Mouse (Mus musculus): ENCODE data around the gene Cd320.
"Not testable (repeated sequence)": the region's sequence is repeated elsewhere in the genome, so short reads cannot be mapped to it uniquely, and the experiment has no call there.

Cd320 gene

DNA sequence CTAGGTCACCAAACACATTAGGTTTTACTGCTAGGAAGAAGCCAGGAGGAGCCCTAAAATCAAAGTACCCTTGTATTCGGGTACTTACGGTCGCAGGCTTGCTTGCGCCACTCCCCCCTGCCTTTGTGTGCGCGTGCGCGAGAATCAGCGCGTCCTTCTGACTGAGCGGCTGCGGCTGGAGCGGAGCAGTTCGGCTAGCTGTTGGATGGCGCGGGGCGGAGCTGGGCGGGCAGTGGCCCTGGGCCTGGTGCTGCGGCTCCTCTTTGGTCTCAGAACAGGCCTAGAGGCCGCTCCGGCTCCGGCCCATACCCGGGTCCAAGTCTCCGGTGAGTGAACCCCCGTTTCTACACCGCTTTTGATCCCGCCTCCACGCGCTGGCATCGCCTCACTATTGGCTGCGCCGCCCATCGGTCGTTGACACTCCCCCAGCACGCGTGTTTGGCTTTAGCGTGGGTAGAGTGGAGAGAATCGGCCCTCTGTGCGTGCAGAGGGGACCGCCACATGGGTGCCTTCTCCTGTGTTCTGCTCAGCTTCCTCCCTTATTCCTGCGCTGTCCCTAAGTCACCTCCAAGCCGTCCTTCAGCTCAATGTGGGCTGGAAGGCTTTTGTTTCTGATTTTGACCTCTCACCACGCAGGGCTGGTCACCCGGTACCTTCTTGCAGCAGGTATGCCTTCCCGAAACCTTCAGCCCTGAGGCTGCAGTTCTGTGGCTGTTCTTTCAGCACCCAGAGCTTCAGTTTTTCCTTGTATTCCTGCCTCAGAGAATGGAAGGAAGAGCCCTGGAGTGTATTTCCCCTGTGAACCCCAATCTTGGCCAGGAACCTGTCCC is at the start of gene Cd320:
TSS of gene Cd320 (plus strand) at position 126 of the 830 bp plus-strand sequence.
- peak; percentile 77 to 93 for DNase-seq (ENCODE audit: low spot score in 2 of 2)

DNA sequence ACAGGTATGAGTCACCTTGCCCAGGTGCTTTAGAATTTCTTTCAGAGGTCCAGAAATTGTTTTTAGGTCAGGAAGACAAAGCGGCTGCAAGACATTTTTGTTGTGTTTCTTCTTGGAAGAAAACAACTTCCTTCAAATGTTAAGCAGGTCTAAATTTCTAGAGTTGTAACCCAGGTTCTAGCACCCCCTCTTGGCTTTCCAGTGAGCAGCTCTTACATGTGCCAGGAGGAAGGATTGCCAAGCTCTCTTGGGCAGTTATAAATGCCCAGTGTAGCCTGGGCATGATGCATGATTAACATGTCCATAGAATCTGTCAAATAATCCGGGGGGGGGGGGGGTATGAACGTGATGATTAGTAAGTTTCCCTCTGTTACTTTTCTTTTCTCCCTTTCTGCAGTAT is 44.6 kb upstream of the Cd320 start:
- DNase-seq (ENCODE audit: low spot score in 2 of 2), result no peak

DNA sequence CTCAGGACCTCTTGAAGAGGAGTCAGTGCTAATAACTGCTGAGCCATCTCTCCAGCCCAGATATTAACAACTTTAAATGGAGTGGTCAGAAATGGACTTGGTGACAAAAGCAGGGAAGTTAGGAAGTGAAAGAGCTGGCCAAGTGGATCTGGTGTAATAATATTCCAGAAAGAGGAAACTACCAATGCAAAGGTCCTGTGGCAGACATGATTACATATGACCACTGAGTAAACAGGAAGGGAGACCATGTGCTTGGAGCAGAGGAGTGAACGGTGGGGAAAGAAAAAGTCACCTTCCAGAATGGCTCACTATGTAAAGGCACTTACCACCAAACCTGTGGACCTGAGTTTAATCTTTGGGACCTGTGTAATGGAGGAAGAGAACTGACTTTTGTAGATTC is 43.6 kb upstream of the Cd320 start:
- DNase-seq (ENCODE audit: low spot score in 2 of 2), result no peak

DNA sequence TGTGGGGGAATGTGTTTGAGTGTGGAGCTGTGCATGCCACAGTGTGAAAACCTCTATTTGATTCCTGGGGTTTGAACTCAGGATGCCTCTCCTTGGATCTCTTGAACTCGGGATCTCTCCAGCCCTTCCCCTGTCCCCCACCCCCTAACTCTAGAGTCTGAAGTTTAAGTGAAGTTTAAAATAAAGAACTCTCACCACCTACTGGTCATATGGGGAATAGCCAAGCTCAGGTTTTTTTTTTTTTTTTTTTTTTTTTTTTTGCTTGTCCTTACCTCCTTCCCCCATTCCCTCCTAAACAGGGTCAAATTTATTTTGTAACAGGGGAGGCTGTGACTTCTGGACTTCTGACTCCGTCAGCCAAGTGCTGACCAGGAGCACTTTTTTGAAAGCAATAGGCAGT is 40.7 kb upstream of the Cd320 start:
- no peak for DNase-seq (ENCODE audit: low spot score in 2 of 2)

DNA sequence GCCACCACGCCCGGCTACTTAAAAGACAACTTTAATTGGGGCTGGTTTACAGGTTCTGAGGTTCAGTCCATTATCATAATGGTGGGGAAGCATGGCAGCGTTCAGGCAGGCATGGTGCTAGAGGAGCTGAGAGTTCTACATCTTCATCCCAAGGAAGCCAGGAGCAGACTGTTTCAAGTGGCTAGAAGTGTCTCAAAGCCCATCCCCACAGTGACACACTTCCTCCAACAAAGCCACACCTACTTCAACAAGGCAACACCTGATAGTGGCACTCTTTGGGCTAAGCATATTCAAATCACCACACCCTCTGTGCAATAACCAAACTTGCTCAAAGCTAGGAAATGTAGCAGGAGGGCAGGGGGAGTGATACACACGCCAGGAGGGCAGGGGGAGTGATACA is 38.7 kb upstream of the Cd320 start:
- no peak for DNase-seq (ENCODE audit: low spot score in 2 of 2)

DNA sequence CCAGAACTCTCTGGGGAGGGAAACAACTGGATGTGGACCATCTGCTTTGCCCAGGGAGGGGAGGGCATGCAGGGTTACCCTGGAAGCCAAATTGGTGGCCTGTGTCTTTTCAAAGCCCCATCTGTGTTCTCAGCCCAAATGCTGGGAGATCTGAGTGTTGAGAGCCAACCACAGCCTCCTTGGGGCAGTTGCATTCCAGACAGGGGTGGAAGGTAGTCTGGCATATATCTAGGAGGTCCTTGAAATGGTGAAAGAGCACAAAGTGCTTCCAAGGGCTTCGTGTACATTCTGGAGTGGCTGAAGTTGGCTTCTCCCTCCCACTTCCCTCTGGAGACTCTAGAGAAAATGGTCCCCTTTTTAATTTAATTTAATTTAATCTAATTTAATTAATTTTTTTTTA is 38.1 kb upstream of the Cd320 start:
- no peak for DNase-seq (ENCODE audit: low spot score in 2 of 2)

DNA sequence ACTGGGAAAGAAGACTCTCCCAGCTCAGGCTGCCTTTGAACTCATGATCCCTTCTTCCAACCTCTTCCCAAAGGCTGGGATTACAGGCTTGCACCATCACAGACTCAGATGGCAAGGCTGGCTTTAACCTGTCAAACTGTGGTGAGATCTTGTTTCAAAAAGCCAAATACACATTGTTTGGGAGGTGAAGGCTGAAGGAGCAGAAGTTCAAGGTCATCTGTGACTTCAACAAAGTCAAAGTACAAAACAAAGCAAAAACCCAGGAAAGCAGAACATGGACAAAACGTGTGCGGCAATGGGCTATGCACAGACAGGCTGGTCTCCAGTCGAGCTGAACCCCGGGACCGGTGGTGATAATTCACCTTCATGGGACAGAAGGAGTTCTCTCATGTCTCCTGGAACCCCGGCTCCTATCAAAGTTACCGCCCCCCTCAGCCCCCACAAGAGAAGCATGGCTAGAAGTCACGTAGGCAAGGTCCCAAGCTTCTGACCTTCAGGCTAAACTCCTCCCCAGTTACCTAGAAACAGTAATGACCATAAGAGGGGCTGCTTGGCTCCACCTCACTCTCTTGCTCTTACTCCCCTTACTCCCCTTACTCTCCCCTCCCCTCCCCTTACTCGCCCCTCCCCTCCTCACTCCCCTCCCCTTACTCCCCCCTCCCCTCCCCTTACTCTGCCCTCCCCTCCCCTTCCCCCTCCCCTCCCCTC is 35.6 kb upstream of the Cd320 start:
- DNase-seq (ENCODE audit: low spot score in 2 of 2), result no peak

DNA sequence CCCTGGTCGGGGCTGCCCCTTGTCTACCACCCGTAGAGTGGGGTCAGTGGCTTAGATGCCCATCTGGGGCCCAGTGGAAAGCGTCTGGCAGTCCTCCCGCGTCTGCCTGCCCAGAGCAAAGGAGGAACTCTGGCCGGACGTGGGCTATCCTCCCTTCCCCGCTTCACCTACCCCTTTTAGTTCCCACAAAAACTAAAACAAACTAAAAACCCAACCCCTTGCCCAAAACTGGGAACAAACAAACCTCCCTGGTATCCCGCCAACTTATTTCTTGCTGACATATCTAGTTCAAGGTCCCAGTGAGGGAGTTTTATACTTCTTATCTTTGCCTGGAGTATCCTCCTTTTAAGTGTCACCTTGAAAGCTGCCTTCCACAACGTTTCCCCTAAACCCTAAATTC is 34.7 kb upstream of the Cd320 start:
- no peak for DNase-seq (ENCODE audit: low spot score in 2 of 2)

DNA sequence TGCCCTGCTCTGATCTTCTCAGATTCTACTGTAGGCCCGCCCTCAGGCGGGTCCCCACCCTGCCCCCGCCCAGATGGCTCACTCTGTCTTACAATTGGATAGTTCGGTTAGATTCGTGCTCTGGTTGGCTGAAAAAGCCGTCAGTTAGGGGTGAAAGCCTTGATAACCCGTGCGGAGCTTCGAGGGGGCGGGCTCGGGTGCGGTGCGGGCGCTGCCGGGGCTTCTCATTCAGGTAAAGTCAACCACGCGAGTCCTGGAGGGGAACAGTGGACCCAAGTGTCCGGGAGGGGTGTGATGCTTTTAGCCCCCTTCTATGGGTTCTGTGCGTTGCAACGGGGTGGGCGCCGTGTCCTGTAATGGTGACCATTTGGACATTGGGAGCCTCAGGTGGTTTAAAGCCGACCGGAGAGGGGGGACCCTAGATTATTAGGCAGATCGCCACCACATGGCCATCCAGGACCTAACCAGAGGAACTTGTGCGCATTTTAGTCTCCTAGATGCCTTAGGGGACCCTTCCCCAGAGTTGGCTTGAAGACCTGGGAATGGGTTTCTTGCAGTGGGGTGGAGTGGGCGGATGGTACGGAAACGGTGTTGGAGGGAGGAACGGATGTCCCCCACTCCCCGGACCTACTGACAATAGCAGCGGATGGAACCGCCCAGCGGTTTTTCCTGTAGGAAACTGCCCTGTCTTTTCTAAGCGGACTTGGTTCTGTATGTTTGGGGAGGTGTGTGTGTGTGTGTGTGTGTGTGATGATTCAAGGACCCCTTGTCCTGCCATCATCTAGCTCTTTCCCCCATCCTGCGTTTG is 32.4 kb upstream of the Cd320 start, which contains the start of gene Kank3:
TSS of gene Kank3 (plus strand) at position 186 of the 808 bp plus-strand sequence.
- DNase-seq (ENCODE audit: low spot score in 2 of 2), result peak; percentile 82 to 95

DNA sequence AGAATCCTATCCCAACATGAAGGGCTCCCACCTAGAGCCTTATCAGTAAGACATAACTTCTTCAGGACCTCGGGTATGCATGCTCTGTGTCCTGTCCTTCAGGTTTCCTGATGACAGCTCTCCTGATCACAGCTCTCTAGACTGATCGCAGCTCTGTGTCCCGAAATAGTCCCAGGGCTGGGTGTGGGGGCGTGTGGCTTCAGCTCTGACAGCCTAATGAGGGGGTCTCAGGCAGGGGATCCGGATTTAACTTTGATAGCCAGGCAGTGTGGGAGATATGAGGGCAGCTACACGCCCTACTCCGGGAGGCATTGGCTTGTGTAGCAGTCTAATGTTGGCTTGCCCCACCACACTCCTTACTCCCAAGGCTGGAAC is 31.8 kb upstream of the Cd320 start:
- DNase-seq (ENCODE audit: low spot score in 2 of 2), result no peak

DNA sequence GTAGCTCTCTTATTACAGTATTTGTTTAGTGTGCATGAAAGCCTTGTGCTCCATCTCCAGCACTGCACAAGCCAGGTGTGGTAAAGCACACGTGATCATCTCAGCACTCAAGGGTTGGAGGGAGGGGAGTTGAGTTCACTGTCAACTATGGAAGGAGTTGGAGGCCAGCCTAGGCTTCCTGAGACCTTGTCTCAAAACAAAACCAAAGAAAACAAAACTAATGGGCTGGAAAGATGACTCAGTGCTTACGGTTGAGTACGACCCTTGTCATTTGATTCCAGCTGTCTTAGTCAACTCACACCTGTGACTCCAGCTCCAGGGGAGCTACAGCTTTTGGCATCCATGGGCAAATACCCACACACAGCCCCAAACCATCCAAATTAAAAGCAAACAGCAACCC is 30.4 kb upstream of the Cd320 start:
- no peak for DNase-seq (ENCODE audit: low spot score in 2 of 2)

DNA sequence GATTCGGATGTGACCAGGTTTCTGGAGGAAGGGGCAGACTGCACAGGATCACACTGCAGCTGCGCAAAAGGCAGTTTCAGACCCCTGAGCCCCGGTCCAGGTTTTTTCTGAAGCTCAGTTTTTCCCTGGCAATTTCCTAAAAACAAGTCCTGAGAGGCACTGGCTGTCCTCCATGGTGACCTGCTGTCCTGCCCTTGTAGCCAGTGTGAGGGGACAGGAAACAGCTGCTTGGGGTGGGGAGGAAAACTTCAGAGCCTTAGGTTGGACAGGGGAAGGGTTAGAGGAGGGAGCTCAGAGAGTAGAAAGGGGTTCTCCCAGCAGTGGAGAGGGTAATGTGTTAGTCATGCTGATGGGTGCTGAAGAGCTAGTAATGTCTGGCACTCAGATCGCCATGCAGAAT is 29.9 kb upstream of the Cd320 start:
- no peak for DNase-seq (ENCODE audit: low spot score in 2 of 2)

DNA sequence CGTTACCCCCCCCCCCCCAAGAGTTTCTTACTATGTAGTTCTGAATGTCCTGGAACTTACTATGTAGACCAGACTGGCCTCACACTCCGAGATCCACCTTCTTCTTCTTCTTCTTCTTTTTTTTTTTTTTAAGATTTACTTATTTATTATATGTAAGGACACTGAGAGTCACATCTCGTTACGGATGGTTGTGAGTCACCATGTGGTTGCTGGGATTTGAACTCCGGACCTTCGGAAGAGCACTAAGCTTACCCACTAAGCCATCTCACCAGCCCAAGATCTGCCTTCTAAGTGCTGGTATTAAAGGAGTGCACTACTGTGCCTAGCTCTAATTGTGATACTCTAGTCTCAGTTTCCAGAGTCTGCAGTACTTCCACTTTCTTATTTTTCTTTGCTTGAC is 27.5 kb upstream of the Cd320 start:
- DNase-seq (ENCODE audit: low spot score in 2 of 2), result no peak

DNA sequence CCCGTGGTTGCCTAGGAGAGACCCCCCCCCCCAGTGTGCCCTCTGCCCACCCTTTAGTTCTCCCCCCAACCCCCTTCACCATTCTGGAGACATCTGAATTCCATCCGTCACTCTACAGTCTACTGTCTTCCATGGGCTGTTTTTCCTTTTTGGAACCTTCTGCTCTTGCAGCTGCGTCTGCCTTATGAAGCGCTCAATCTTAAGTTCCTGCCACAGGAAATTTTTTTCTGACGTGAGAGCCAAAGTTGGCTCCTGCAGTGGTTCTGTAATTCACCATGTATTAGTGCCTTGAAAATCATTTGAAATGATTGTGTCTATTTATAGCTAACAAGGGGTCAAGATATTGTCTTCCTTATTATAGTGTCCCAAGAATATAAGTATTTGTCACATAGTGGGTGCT is 26.3 kb upstream of the Cd320 start:
- no peak for DNase-seq (ENCODE audit: low spot score in 2 of 2)

DNA sequence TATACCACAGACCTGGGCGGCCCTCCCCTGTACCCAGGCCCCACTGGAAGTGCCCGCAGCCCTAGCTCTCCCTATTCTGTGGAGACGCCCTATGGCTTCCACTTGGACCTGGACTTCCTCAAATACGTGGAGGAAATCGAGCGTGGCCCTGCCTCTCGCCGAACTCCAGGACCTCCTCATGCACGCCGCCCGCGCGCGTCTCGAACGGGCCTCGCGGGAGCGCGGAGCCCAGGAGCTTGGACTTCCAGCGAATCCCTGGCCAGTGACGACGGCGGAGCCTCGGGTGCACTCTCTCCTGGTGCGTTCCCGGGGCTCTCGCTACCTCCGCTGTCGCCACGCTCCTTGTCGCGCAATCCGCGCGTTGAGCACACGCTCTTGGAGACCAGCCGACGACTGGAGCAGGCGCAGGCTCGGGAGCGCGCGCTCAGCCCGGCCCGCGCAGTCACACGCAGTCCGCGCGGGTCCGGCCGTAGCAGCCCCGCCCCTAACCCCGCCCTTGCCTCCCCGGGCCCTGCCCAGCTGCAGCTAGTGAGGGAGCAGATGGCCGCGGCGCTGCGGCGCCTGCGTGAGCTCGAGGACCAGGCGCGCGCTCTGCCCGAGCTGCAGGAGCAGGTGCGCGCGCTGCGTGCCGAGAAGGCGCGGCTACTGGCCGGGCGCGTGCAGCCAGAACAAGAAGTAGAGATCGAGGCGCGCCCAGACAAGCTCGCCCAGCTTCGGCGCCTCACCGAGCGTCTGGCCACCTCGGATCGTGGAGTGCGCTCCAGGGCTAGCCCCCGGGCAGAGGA is 25.5 kb upstream of the Cd320 start:
- peak; percentile 83 to 87 for DNase-seq (ENCODE audit: low spot score in 2 of 2)

DNA sequence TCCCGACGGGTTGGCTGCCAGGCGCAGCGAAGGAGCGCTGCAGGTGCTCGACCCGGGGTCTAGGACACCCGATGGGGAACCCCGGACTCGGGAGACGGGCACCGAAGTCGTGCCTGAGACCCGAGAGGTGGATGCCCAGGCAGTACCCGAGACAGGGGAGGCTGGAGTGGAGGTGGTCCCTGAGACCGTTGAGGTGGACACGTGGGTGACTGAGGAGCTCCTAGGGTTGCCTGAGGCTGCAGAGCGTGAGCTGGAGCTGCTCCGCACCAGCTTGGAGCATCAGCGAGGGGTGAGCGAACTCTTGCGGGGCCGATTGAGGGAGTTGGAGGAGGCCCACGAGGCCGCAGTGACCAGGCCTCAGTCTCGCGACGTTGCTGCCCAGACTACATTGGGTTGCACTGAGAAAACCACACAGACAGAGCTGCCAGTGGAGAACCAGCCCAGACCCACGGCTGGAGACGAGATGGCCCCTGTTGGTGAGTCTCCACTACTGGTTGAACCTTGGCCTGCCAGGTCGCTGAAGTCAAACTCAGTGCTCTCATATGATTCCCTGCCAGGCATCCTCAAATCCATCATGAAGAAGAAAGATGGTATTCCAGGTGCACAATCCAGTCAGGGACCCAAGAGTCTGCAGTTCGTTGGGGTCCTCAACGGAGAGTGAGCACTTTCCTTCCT is 24.8 kb upstream of the Cd320 start:
- DNase-seq (ENCODE audit: low spot score in 2 of 2), result no peak

DNA sequence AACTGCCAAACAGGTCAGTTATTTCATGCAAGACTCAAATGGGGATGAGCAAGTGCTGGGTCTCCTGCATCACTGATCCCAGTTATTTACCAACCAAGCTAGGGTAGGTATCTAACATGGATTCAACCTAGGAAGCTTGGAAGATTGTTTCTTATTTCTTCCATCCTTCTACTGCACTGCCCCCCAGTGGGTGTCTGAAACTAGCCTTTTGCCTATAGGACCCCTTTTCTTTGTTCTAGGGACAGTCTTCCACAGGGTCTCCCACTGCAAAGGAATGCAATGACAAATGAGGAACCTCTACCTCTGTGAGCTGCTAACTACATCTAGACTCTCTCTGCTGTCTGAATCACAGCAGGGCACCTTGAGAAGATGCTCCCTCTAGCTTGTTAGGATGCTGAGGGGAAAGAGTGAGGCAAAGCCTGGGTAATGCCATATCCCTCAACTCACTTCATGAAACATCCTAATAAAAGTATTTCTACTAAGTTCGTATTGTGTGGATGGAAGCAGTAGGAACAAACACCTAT is 20.4 kb upstream of the Cd320 start:
- DNase-seq (ENCODE audit: low spot score in 2 of 2), result no peak

DNA sequence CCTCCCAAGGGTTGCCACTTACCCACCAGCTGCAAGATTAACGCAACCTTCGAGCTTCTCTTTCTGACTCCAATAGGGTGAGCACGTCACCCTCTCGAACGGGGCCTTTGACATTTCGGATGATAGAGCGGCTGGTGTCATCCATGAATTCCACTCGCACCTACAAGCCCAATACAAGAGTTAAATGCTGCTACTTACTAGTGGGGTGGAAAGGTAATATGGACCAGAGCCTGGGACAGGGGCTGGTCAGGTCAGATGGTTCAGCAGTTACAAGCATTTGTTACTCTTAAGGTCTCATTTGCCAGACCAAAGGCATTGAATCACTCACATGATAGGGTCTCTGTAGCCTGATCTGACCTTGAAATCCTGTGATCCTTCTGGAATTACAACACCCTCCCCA is 19.7 kb upstream of the Cd320 start:
- not testable (repeated sequence) for DNase-seq (ENCODE audit: low spot score in 2 of 2)

DNA sequence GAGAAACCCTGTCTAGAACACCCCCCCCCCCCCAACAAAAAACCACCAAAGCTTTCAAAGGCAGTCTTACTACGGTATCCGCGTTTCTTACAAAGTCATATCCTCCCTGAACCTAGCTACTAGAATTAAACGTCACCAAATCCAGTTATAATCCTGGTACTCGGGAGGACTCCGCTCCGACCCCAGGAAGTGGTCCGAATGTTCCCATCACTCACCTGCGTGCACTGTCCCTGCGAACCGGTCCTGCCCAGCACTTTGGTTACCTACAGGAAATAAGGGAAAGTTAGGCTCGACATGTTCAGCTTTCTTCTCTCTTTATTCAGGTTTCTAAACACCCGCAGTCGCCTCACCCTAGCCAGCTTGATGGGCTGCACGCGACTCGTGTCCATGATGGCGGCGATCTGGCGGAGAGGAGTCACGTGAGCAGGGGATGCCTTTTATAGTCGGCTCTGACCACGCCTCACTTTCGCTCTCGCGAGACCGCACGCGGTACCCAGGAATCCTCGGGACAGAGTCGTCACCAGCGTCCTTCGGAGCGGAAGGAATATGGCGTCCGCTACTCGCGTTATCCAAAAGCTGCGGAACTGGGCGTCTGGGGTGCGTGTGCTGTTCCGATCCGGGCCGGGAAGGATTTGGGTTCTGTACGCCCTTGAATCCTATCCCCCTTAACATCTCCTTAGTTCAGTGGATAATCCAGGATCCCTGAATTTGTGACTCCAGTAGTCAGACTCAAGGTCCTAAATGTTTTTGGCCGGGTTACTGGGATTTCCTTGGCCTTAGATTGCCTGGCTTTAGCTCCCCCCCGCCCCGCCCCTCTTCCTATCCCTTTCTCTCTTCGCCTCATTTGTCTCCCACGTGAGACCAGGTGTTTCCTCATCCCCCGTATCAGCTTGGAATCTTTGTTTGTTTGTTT is 18.6 kb upstream of the Cd320 start, which contains the start of the genes Rps28 and Ndufa7:
TSS of gene Rps28 (minus strand) at position 479 of the 913 bp plus-strand sequence.
TSS of gene Ndufa7 (plus strand) at position 489 of the 913 bp plus-strand sequence.
- DNase-seq (ENCODE audit: low spot score in 2 of 2), result peak; percentile 94 to 98

DNA sequence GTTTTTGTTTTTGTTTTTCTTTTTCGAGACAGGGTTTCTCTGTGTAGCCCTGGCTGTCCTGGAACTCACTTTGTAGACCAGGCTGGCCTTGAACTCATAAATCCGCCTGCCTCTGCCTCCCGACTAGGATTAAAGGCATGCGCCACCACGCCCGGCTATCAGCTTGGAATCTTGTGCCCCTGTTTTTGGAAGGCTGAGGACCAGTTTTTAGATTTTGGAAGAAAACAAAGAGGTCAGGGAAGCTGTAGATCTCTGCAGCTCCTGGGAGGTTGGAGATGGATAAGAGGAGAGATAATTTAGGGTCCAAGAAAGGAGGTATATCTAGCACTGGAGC is 17.9 kb upstream of the Cd320 start:
- not testable (repeated sequence) for DNase-seq (ENCODE audit: low spot score in 2 of 2)

Data from left cerebral cortex, adult 9 months (tissue).